Mouse (Mus musculus) heart, embryonic 11.5 days (tissue): ENCODE results near the gene AL732309.1. TPM values are rescaled to one million over a fixed set of nuclear protein-coding genes. Genes with fewer than 3 reads are reported as not detected.

Experiments used
- ATAC-seq: fragments of 200-750 bp; cut with Nextera tagmentation; replicated peaks from 2 replicates; pipeline ENCODE4 v1.8.0; 2017; ENCODE audit warnings: moderate library complexity; ENCODE audit not compliant: insufficient number of reproducible peaks, low FRiP score, low TSS enrichment
- H3K27ac ChIP-seq: fragments of 300-500 bp; sonication (generic); 2 replicates; pipeline ENCODE4 v1.5.1; 2014; ENCODE audit warnings: mild to moderate bottlenecking, low read depth, low read length
- H3K27me3 ChIP-seq: fragments of 300-500 bp; sonication (generic); 2 replicates; pipeline ENCODE4 v1.6.1; 2014; ENCODE audit warnings: mild to moderate bottlenecking, low read length, mixed read lengths; ENCODE audit not compliant: control insufficient read depth, insufficient read depth
- H3K36me3 ChIP-seq: fragments of 300-500 bp; sonication (generic); 2 replicates; pipeline ENCODE4 v1.6.1; 2014; ENCODE audit warnings: mild to moderate bottlenecking, low read length, moderate library complexity, mixed read lengths; ENCODE audit not compliant: control insufficient read depth, insufficient read depth
- H3K4me1 ChIP-seq: fragments of 300-500 bp; sonication (generic); 2 replicates; pipeline ENCODE4 v1.6.1; 2014; ENCODE audit warnings: low read length; ENCODE audit not compliant: control insufficient read depth, insufficient read depth
- H3K4me2 ChIP-seq: fragments of 300-500 bp; sonication (generic); 2 replicates; pipeline ENCODE4 v1.6.1; 2014; ENCODE audit warnings: mild to moderate bottlenecking, moderate library complexity
- H3K4me3 ChIP-seq: fragments of 300-500 bp; sonication (generic); 2 replicates; pipeline ENCODE4 v1.5.1; 2014; ENCODE audit warnings: low read depth, low read length
- H3K9ac ChIP-seq: fragments of 300-500 bp; sonication (generic); 2 replicates; pipeline ENCODE4 v1.6.1; 2014; ENCODE audit warnings: mild to moderate bottlenecking, low read depth, low read length, moderate library complexity
- H3K9me3 ChIP-seq: fragments of 300-500 bp; sonication (generic); replicated peaks from 2 replicates; pipeline ENCODE4 v1.6.1; 2016; ENCODE audit warnings: low read length; ENCODE audit not compliant: control insufficient read depth
- WGBS: fragments of 180-500 bp; shearing (Covaris S2); extraction: QIAGEN DNeasy Blood & Tissue Kit; methylation state at CpG from one replicate; pipeline ENCODE4 v1.1.7; 2014; ENCODE audit not compliant: insufficient replicate concordance; 5-methylcytosine and 5-hydroxymethylcytosine counted together
- polyA plus RNA-seq: library from polyadenylated mRNA; unstranded; fragments of >200 nt; fragmentation: Nextera tagmentation; extraction: Ambion mirVana; gene quantifications from 2 replicates; pipeline ENCODE4 v1.2.1, GENCODE M21; 2014

Gene AL732309.1
- polyA plus RNA-seq, 1 experiment from 2014 or later: 2.5 TPM

DNA sequence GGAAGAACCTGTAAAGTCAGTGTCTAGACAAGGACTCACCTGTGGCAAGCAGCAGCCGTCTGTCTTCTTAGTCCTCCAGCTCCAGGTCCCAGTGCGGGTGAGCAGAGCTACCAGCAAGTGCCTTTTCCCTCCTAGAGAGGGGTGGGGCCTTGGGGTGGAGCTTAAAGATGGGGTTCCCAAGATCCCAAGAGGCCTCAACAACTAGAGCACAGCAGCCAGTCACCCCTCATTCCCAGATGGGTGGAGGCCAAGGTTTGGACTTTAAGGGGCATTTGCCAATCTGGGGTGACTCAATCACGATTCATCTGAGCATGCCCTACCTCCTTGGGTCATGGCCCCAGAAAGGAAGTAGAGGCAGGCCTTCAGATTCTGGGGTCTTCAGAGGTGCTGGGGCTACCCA lies 6.9 kb downstream of the AL732309.1 start:
- Histone ChIP-seq H3K9ac (no peak overlapping the region), H3K27ac (no peak overlapping the region), H3K9me3 (no peaks in the 10 kb centered on the region), H3K4me2 (no peak overlapping the region), H3K36me3 (no peaks in the 10 kb centered on the region), H3K4me1 (peaks cover 20% of the 10 kb centered on the region), H3K4me3 (no peak overlapping the region), H3K27me3 (peaks cover 36% of the 10 kb centered on the region)
- WGBS: 93% methylated on average over 3 of the region's 3 CpGs
- ATAC-seq: no peak

- H3K4me2 ChIP-seq: no peak overlapping the region
- H3K27ac ChIP-seq: no peak overlapping the region
- H3K4me3 ChIP-seq: no peak overlapping the region
- no peak for ATAC-seq
- no peaks in the 10 kb centered on the region for H3K36me3 ChIP-seq
- peaks cover 20% of the 10 kb centered on the region for H3K4me1 ChIP-seq
- H3K9me3 ChIP-seq: no peaks in the 10 kb centered on the region
- H3K9ac ChIP-seq: no peak overlapping the region
- H3K27me3 ChIP-seq: peaks cover 28% of the 10 kb centered on the region
Measured at GRCm38 (mm10) chr2:25238106-25238505, 8.6 kb downstream of the AL732309.1 start.

DNA sequence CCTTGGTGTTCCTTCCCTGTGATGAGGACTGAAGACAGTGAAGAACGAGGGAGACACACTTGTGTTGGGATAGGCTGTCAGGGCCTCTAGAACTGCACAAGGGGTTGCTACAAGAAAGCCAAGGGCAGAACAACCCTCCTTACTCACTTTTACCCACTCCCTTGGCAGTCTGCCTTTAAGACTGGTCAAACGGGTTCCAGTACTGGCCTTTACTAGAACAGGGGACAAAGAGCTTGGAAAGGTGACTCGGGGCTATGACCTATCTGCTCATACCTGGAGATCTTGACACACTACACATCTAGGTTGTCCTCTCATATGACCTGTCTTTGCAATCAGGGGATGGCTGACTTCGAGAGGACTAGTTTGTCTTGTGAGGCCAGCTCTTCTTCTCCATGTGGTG lies 9.1 kb downstream of the AL732309.1 start:
- peaks cover 26% of the 10 kb centered on the region for H3K27me3 ChIP-seq
- no peak overlapping the region for H3K9ac ChIP-seq
- H3K27ac ChIP-seq: no peak overlapping the region
- H3K4me1 ChIP-seq: peaks cover 17% of the 10 kb centered on the region
- no peaks in the 10 kb centered on the region for H3K36me3 ChIP-seq
- no peak overlapping the region for H3K4me2 ChIP-seq
- ATAC-seq: no peak
- no peak overlapping the region for H3K4me3 ChIP-seq
- 61% methylated on average over 4 of the region's 4 CpGs for WGBS
- H3K9me3 ChIP-seq: no peaks in the 10 kb centered on the region

DNA sequence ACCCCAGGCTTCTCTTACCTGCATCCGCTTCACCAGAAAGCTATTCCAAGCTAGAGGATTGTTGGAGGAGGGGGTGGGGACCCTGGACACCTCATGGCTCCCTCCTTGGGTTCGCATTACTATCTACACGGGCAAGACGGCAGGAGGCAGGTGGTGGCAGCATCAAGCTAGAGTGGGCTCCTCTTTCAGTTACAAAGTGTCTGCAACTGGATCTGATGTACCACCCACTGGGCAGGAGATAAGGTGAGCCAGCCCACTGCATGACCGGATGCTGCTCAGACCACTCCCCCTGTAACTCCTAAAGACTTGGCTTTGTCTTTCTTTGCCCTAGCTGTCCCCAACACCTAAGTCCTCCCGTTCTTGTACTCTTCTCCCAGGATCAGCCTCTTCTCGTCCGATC lies 10.0 kb downstream of the AL732309.1 start, which contains the start of gene Rnf224:
Rnf224 (minus strand) TSS at position 174 of the 400 bp plus-strand sequence.
- Histone ChIP-seq H3K9me3 (no peaks in the 10 kb centered on the region), H3K27ac (no peak within 1 kb of the TSS), H3K4me1 (peaks cover 13% of the 10 kb centered on the region), H3K27me3 (peaks cover 22% of the 10 kb centered on the region), H3K9ac (no peak within 1 kb of the TSS), H3K36me3 (no peaks in the 10 kb centered on the region), H3K4me3 (no peak within 1 kb of the TSS), H3K4me2 (no peak within 1 kb of the TSS; the same call in 1 of the 2 replicates)
- 20% methylated on average over 8 of the region's 8 CpGs for WGBS
- ATAC-seq: no peak

DNA sequence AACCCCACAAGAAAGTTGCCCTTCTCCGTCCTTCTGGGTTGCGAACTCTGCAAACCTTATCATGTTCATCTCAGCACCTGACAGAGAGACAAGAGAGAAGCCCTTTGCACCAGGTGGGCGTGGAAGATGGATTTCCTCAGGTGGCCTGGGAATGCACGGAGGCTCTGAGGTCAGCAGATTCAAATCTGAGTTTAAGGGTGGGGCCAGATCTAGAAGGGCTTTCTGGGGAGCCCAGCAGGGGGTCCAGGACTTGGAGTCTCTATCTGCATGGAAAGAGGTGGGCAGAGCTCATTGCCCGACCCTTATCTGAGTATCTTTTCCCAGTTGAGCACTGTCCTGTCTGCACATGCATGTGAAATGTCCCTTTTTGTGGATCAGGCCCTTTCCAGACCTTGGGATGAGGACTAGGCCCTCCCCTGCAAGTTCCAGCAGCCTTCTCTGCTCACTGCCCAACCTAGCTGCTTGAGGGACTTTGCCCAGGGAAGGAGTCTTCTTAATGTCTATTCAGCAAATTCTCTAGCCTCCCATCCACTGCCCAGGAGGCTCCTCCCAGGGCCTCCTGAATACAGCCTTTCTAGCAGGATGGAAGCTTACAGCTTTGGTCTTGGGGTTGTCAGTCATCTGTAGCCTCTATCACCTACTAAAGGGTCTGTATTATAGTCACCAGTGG lies 12.0 kb downstream of the AL732309.1 start:
- H3K9ac ChIP-seq: no peak overlapping the region
- no peaks in the 10 kb centered on the region for H3K4me1 ChIP-seq
- no peak overlapping the region for H3K27ac ChIP-seq
- no peaks in the 10 kb centered on the region for H3K9me3 ChIP-seq
- WGBS: 57% methylated on average over 5 of the region's 5 CpGs
- H3K4me3 ChIP-seq: no peak overlapping the region
- peaks cover 25% of the 10 kb centered on the region for H3K27me3 ChIP-seq
- no peaks in the 10 kb centered on the region for H3K36me3 ChIP-seq
- no peak for ATAC-seq
- H3K4me2 ChIP-seq: no peak overlapping the region

GRCm38 (mm10) chr2:25234050-25234449 lies 12.6 kb downstream of the AL732309.1 start, which contains the start of gene Slc34a3:
Gene Slc34a3 (minus strand): TSS chr2:25234364.
- Histone ChIP-seq H3K36me3 (no peaks in the 10 kb centered on the region), H3K27ac (no peak within 1 kb of the TSS), H3K9ac (no peak within 1 kb of the TSS), H3K4me2 (no peak within 1 kb of the TSS), H3K4me1 (peaks cover under 1% of the 10 kb centered on the region; the same call in 1 of the 2 replicates), H3K4me3 (no peak within 1 kb of the TSS), H3K9me3 (no peaks in the 10 kb centered on the region), H3K27me3 (peaks cover 31% of the 10 kb centered on the region)
- 94% methylated on average over 3 of the region's 3 CpGs for WGBS
- no peak for ATAC-seq

DNA sequence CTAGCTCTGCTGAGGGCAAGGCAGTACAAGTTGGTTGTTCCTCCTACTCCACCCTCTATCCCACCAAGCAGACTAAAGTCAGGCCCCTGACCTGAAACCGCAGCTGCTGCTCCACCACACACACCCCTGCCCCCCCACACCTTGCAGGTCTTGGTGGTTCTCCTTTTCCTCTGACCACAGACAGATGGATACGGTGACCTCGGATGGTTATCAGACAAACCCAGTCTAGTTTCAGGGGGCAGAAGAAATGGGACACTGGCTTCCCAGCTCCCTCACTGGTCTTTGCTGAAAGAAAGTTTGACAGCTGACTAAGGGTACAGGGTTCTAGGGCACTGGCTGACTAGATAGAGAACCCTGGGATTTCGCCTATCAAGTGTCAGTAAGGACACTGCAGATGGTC lies 13.2 kb downstream of the AL732309.1 start:
- WGBS: 77% methylated on average over 4 of the region's 4 CpGs
- no peak overlapping the region for H3K4me3 ChIP-seq
- no peak overlapping the region for H3K9ac ChIP-seq
- H3K27me3 ChIP-seq: peaks cover 31% of the 10 kb centered on the region
- H3K4me2 ChIP-seq: no peak overlapping the region
- no peak for ATAC-seq
- H3K36me3 ChIP-seq: no peaks in the 10 kb centered on the region
- H3K4me1 ChIP-seq: peaks cover 4% of the 10 kb centered on the region; the same call in 1 of the 2 replicates
- no peak overlapping the region for H3K27ac ChIP-seq
- no peaks in the 10 kb centered on the region for H3K9me3 ChIP-seq

DNA sequence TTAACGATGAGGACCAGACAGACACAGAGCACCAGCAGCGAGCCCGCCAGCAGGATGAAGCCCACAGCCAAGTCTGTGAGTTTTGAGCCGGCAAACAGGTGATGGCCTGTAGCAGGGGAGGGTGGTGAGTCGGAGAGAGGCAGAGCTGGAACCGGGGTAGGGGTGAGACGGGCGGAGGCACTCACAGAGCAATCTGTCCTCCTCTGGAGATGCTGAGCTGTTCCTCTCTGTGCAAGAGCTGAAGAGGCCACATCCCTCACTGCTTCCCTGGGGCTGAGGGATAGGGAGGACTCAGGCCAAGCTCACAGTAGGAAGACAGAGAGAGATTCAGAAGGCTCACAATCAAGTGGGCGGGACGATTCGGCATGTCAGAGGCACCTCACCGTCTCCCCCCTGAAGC lies 15.6 kb downstream of the AL732309.1 start:
- ATAC-seq: no peak

DNA sequence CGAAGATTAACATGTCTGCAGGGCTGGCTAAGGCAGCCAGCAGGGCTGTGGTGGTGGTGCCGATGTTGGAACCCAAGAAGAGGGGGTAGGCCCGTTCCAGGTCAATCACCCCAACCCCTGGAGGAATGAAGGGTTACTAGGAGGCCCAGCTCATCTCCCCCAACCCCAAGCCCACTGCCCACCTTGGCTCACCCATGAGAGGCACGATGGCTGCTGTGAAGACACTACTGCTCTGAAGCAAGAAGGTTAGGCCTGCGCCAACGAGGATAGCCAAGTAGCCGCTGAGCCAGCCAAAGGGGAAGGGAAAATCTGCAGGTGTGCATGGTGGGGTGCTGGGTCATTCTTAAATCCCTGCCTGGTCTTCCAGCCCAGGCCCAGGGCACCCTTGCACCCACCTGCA lies 16.1 kb downstream of the AL732309.1 start:
- H3K27me3 ChIP-seq: peaks cover 31% of the 10 kb centered on the region
- H3K27ac ChIP-seq: no peak overlapping the region
- 84% methylated on average over 7 of the region's 7 CpGs for WGBS
- no peaks in the 10 kb centered on the region for H3K9me3 ChIP-seq
- H3K4me3 ChIP-seq: no peak overlapping the region
- ATAC-seq: no peak
- no peak overlapping the region for H3K4me2 ChIP-seq
- H3K9ac ChIP-seq: no peak overlapping the region
- no peaks in the 10 kb centered on the region for H3K36me3 ChIP-seq
- peaks cover 7% of the 10 kb centered on the region; the same call in 1 of the 2 replicates for H3K4me1 ChIP-seq

More for the DNA sequence above, 15.6 kb downstream of the AL732309.1 start:
- no peak overlapping the region for H3K4me3 ChIP-seq
- peaks cover 31% of the 10 kb centered on the region for H3K27me3 ChIP-seq
- 54% methylated on average over 12 of the region's 12 CpGs for WGBS
- no peak overlapping the region for H3K27ac ChIP-seq
- no peaks in the 10 kb centered on the region for H3K36me3 ChIP-seq
- H3K9me3 ChIP-seq: no peaks in the 10 kb centered on the region
- no peak overlapping the region for H3K9ac ChIP-seq
- peaks cover 4% of the 10 kb centered on the region; the same call in 1 of the 2 replicates for H3K4me1 ChIP-seq
- H3K4me2 ChIP-seq: no peak overlapping the region
